Mouse (Mus musculus): ENCODE measurements around the gene Fam205c. TPM values are rescaled to one million over a fixed set of nuclear protein-coding genes. Genes with fewer than 3 reads are reported as not detected.
"Not testable (repeated sequence)": the region's sequence is repeated elsewhere in the genome, so short reads cannot be mapped to it uniquely, and the experiment has no call there.

Gene Fam205c
- total and polyA plus RNA-seq, 3 experiments: 0.14 to 9.8 (median 8.3) TPM

DNA sequence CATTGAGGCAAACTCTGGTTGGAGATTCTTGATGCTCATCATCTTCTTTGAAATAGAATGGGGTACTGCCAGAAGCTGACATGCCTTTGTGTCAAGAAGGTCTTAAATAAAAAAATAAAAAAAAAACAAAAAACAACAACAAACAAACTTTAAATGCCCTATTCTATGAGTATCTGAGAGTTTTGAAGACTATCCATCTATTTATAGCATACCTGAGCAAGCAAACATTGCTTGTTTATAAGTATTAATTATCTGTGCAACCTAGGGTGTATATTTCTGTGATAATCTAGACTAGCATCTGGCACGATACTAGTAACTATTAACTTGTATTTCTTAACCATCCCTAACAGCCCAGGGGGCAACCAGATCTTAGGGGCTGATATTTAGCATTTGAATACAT, 17.4 kb downstream of the Fam205c start, which contains the start of gene Gm12394:
TSS of gene Gm12394 (minus strand) at position 101 of the 400 bp plus-strand sequence.
- H3K36me3 ChIP-seq (ENCODE audit: control insufficient read depth, insufficient read depth, low read length); intact Hi-C loops (cut with DNase I); H3K9ac ChIP-seq (ENCODE audit: low read depth, low read length); H3K27ac ChIP-seq; H3K4me3 ChIP-seq; H3K27me3 ChIP-seq (ENCODE audit: control insufficient read depth, insufficient read depth, low read length); H3K79me2 ChIP-seq (replicated peaks; ENCODE audit: control insufficient read depth, insufficient read depth, low read length); H3K4me1 ChIP-seq (ENCODE audit: control insufficient read depth, insufficient read depth, low read length); DNase-seq: not testable (repeated sequence)
- WGBS: 74% methylated on average over 1 of the region's 1 CpGs

GRCm38 (mm10) chr4:42853788-42854187, 20.2 kb downstream of the Fam205c start, which contains the start of gene Fam205a1:
Gene Fam205a1 (minus strand): TSS chr4:42853888.
- H3K4me1 ChIP-seq (ENCODE audit: control insufficient read depth, insufficient read depth, low read length); H3K79me2 ChIP-seq (replicated peaks; ENCODE audit: control insufficient read depth, insufficient read depth, low read length); intact Hi-C loops (cut with DNase I); DNase-seq; H3K9ac ChIP-seq (ENCODE audit: low read depth, low read length); H3K27me3 ChIP-seq (ENCODE audit: control insufficient read depth, insufficient read depth, low read length); H3K4me3 ChIP-seq; H3K27ac ChIP-seq; H3K36me3 ChIP-seq (ENCODE audit: control insufficient read depth, insufficient read depth, low read length): not testable (repeated sequence)
- WGBS: 71% methylated on average over 1 of the region's 1 CpGs

Other genes starting within 250 kb of the Fam205c start
- gene Gm2564, start 244.5 kb downstream of the Fam205c start, total RNA-seq (2021): 1 to 10 TPM; 2.7 to 4.8 TPM
- 2.1 and 6.3 TPM in 2 replicates for gene Gm2564, start 244.5 kb downstream of the Fam205c start, polyA plus RNA-seq (2012; rRNA removed)
- gene Ccl27b, start 219.0 kb downstream of the Fam205c start, total RNA-seq (2021): not detected
- gene Ccl27b, start 219.0 kb downstream of the Fam205c start, polyA plus RNA-seq (2012; rRNA removed): not detected in 2 replicates
- gene Il11ra2, start 212.3 kb downstream of the Fam205c start, total RNA-seq (2021): under 1 TPM in 1 of 2 experiments, not detected in 1; 0.29 TPM
- gene Il11ra2, start 212.3 kb downstream of the Fam205c start, polyA plus RNA-seq (2012; rRNA removed): 0.70 TPM in 1 of 2 replicates, not detected in the other
- gene 4930578G10Rik, start 138.7 kb downstream of the Fam205c start, total RNA-seq (2021): not detected
- gene 4930578G10Rik, start 138.7 kb downstream of the Fam205c start, polyA plus RNA-seq (2012; rRNA removed): 0.32 TPM in 1 of 2 replicates, not detected in the other
- 1 to 10 TPM in 1 of 2 experiments, under 1 TPM in 1; 0.52 to 1.3 TPM for gene Ccl19, start 117.7 kb downstream of the Fam205c start, total RNA-seq (2021)
- gene Ccl19, start 117.7 kb downstream of the Fam205c start, polyA plus RNA-seq (2012; rRNA removed): 2.3 and 5.8 TPM in 2 replicates
- gene Ccl21a, start 100.2 kb downstream of the Fam205c start, total RNA-seq (2021): 10 to 100 TPM; 47.6 to 62.3 TPM
- gene Ccl21a, start 100.2 kb downstream of the Fam205c start, polyA plus RNA-seq (2012; rRNA removed): 42.1 and 43.1 TPM in 2 replicates
- gene Fam205a1, start 20.3 kb downstream of the Fam205c start, total RNA-seq (2021): not detected
- not detected in 2 replicates for gene Fam205a1, start 20.3 kb downstream of the Fam205c start, polyA plus RNA-seq (2012; rRNA removed)
- under 1 TPM in 1 of 2 experiments, not detected in 1; 0.10 TPM for gene Gm12394, start 17.5 kb downstream of the Fam205c start, total RNA-seq (2021)
- gene Gm12394, start 17.5 kb downstream of the Fam205c start, polyA plus RNA-seq (2012; rRNA removed): 0.02 TPM in 1 of 2 replicates, not detected in the other
- 1 to 10 TPM; 5.0 to 5.8 TPM for gene Phf24, start 42.4 kb upstream of the Fam205c start, total RNA-seq (2021)
- gene Phf24, start 42.4 kb upstream of the Fam205c start, polyA plus RNA-seq (2012; rRNA removed): 4.8 and 7.8 TPM in 2 replicates
- 100 to 1,000 TPM in 1 of 2 experiments, 10 to 100 TPM in 1; 88.5 to 103 TPM for gene Dnajb5, start 75.6 kb upstream of the Fam205c start, total RNA-seq (2021)
- 45.6 and 51.1 TPM in 2 replicates for gene Dnajb5, start 75.6 kb upstream of the Fam205c start, polyA plus RNA-seq (2012; rRNA removed)
- gene 1700022I11Rik, start 95.4 kb upstream of the Fam205c start, total RNA-seq (2021): not detected
- gene 1700022I11Rik, start 95.4 kb upstream of the Fam205c start, polyA plus RNA-seq (2012; rRNA removed): not detected in 2 replicates
- 100 to 1,000 TPM; 238 to 254 TPM for gene Vcp, start 126.3 kb upstream of the Fam205c start, total RNA-seq (2021)
- gene Vcp, start 126.3 kb upstream of the Fam205c start, polyA plus RNA-seq (2012; rRNA removed): 127 and 204 TPM in 2 replicates
- 1 to 10 TPM; 2.8 to 3.2 TPM for gene Fancg, start 136.3 kb upstream of the Fam205c start, total RNA-seq (2021)
- 3.9 and 4.9 TPM in 2 replicates for gene Fancg, start 136.3 kb upstream of the Fam205c start, polyA plus RNA-seq (2012; rRNA removed)
- gene Pigo, start 151.6 kb upstream of the Fam205c start, total RNA-seq (2021): 10 to 100 TPM; 21.0 to 26.5 TPM
- 20.1 and 27.1 TPM in 2 replicates for gene Pigo, start 151.6 kb upstream of the Fam205c start, polyA plus RNA-seq (2012; rRNA removed)
- gene Stoml2, start 157.5 kb upstream of the Fam205c start, total RNA-seq (2021): 100 to 1,000 TPM; 101 to 114 TPM
- 97.3 and 117 TPM in 2 replicates for gene Stoml2, start 157.5 kb upstream of the Fam205c start, polyA plus RNA-seq (2012; rRNA removed)
- gene Fam214b, start 172.0 kb upstream of the Fam205c start, total RNA-seq (2021): 10 to 100 TPM; 26.3 to 33.1 TPM
- gene Fam214b, start 172.0 kb upstream of the Fam205c start, polyA plus RNA-seq (2012; rRNA removed): 19.6 and 21.3 TPM in 2 replicates
- gene Unc13b, start 184.7 kb upstream of the Fam205c start, total RNA-seq (2021): 10 to 100 TPM in 1 of 2 experiments, 1 to 10 TPM in 1; 10.0 to 10.9 TPM
- 6.7 and 11.7 TPM in 2 replicates for gene Unc13b, start 184.7 kb upstream of the Fam205c start, polyA plus RNA-seq (2012; rRNA removed)

Data from heart, adult 2 months (tissue).